Mouse (Mus musculus) adipocyte (in vitro differentiated cells): ENCODE measurements around the gene Rgs16.

Source experiments
- DNase-seq: peaks from one replicate; pipeline ENCODE4 v3.0.0-alpha.2; 2016; ENCODE audit warnings: low spot score

Gene Rgs16

GRCm38 (mm10) chr1:153721565-153722310, 18.4 kb upstream of the Rgs16 start:
- peak; percentile 94 for DNase-seq

- DNase-seq: no peak
Measured at GRCm38 (mm10) chr1:153723426-153723825, 16.7 kb upstream of the Rgs16 start.

GRCm38 (mm10) chr1:153726636-153727035, 13.5 kb upstream of the Rgs16 start:
- no peak for DNase-seq

- no peak for DNase-seq
Measured at GRCm38 (mm10) chr1:153729806-153730205, 10.3 kb upstream of the Rgs16 start.

GRCm38 (mm10) chr1:153730671-153731070, 9.5 kb upstream of the Rgs16 start:
- peak; percentile 95 for DNase-seq

- DNase-seq: no peak
Measured at GRCm38 (mm10) chr1:153733181-153733580, 7.0 kb upstream of the Rgs16 start.

GRCm38 (mm10) chr1:153734866-153735265, 5.3 kb upstream of the Rgs16 start:
- DNase-seq: no peak

GRCm38 (mm10) chr1:153736096-153736495, 4.1 kb upstream of the Rgs16 start:
- DNase-seq: no peak

- no peak for DNase-seq
Measured at GRCm38 (mm10) chr1:153737101-153738085, 2.8 kb upstream of the Rgs16 start.

GRCm38 (mm10) chr1:153739437-153740015, 623 bp upstream of the Rgs16 start:
- DNase-seq: no peak

- no peak for DNase-seq
Measured at GRCm38 (mm10) chr1:153740775-153741400, 739 bp downstream of the Rgs16 start.

GRCm38 (mm10) chr1:153741551-153742316, 1.6 kb downstream of the Rgs16 start:
- DNase-seq: no peak

- peak; percentile 88 for DNase-seq
Measured at GRCm38 (mm10) chr1:153742374-153743155, 2.4 kb downstream of the Rgs16 start.

GRCm38 (mm10) chr1:153746119-153746670, 6.0 kb downstream of the Rgs16 start:
- DNase-seq: no peak

GRCm38 (mm10) chr1:153746728-153747127, 6.6 kb downstream of the Rgs16 start:
- peak; percentile 78 for DNase-seq

- no peak for DNase-seq
Measured at GRCm38 (mm10) chr1:153747861-153748530, 7.8 kb downstream of the Rgs16 start.

GRCm38 (mm10) chr1:153748549-153748948, 8.4 kb downstream of the Rgs16 start:
- DNase-seq: no peak

GRCm38 (mm10) chr1:153749211-153749801, 9.2 kb downstream of the Rgs16 start, which contains the start of gene Rnasel:
TSS of gene Rnasel (plus strand) at chr1:153749426.
- DNase-seq: peak; percentile 84

GRCm38 (mm10) chr1:153750054-153750453, 9.9 kb downstream of the Rgs16 start:
- no peak for DNase-seq
